Mouse (Mus musculus): Measurements from ENCODE around the gene Pde6b.

- TF ChIP-seq CTCF (IDR thresholded peaks at IDR 0.05; ENCODE audit: low read depth, low read length) (no peak), POLR2A (IDR thresholded peaks at IDR 0.05; ENCODE audit: borderline replicate concordance, low read depth, low read length) (no peak)
Measured at GRCm38 (mm10) chr5:108469617-108470016, 81.4 kb downstream of the Pde6b start.

Data from bone marrow macrophage, adult 2 months (primary cell).